Mouse (Mus musculus): Measurements from ENCODE around the gene Vmn1r194.
"Not testable (repeated sequence)": the region's sequence is repeated elsewhere in the genome, so short reads cannot be mapped to it uniquely, and the experiment has no call there.

Vmn1r194 gene

GRCm38 (mm10) chr13:22243915-22244314 lies at the start of gene Vmn1r194:
Vmn1r194 (plus strand) TSS chr13:22244215.
- DNase-seq (ENCODE audit: extremely low spot score, low spot score): no peak

- DNase-seq (ENCODE audit: extremely low spot score, low spot score): not testable (repeated sequence)
Observed at GRCm38 (mm10) chr13:22223060-22223459, 21.0 kb upstream of the Vmn1r194 start, which contains the start of gene Vmn1r193. Vmn1r193 (minus strand) TSS chr13:22223160.

GRCm38 (mm10) chr13:22270222-22270621 lies 26.2 kb downstream of the Vmn1r194 start, which contains the start of gene Vmn1r195:
Vmn1r195 (plus strand) TSS chr13:22270522.
- not testable (repeated sequence) for DNase-seq (ENCODE audit: extremely low spot score, low spot score)

- DNase-seq (ENCODE audit: extremely low spot score, low spot score): no peak
Observed at GRCm38 (mm10) chr13:22271721-22272120, 27.7 kb downstream of the Vmn1r194 start.

- no peak for DNase-seq (ENCODE audit: extremely low spot score, low spot score)
Observed at GRCm38 (mm10) chr13:22284578-22284977, 40.6 kb downstream of the Vmn1r194 start.

GRCm38 (mm10) chr13:22289620-22290019 lies 45.6 kb downstream of the Vmn1r194 start, which contains the start of gene Vmn1r196:
Vmn1r196 (plus strand) TSS chr13:22289920.
- DNase-seq (ENCODE audit: extremely low spot score, low spot score): no peak
